Mouse (Mus musculus) right cerebral cortex, adult 18-20 months (tissue): ENCODE measurements around the gene Gm20696.
A peak's percentile ranks its signal among the peaks of the same experiment; 100 is the strongest.

ENCODE experiments used
- DNase-seq: peaks from one replicate; pipeline ENCODE4 v3.0.0; 2022; ENCODE audit warnings: mixed read lengths

Gene Gm20696

GRCm38 (mm10) chr6:99552816-99553215 is 113.8 kb downstream of the Gm20696 start:
- DNase-seq = no peak

GRCm38 (mm10) chr6:99546416-99546815 is 120.2 kb downstream of the Gm20696 start:
- no peak for DNase-seq

- DNase-seq = no peak
Observed at GRCm38 (mm10) chr6:99545437-99545836, 121.2 kb downstream of the Gm20696 start.

DNA sequence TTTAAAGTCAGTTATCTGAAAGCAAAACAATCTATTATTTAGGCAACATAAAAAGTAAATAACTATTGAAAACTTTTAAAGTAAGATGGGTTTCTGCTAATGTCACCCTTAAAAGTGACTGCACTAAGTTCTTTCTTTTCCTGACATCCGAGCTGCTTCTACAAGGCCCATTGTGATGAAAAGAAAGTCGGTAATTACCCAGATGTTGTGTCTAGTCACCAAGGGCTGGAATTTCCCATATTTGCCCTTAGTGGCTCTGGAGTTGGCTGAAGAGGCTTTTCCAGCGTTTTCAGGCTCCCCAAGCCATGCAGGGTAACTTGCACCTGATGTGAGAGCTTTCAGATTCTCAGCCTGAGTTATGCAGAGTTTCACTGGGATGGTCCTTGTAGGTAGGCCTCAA is 125.5 kb downstream of the Gm20696 start:
- DNase-seq = no peak

GRCm38 (mm10) chr6:99540653-99541052 is 125.9 kb downstream of the Gm20696 start:
- DNase-seq = no peak

DNA sequence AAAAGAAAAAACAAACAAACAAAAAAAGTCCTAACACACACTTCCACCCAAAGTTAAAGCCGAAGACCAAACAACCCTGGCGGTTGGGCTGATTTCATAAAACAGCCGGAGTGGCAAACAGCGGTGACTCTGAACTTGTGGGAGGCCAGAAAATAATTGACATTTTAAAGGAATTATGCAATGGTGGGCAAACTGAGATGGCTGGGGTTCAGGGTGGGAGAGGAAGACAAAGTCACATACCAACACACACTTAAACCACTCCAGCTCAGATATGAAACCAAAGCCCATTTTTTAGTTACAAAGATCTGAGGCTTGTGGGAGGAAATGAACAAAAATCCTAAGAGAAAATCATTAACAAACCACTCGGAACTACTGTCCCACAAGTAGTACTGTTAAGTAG is 126.5 kb downstream of the Gm20696 start:
- no peak for DNase-seq

DNA sequence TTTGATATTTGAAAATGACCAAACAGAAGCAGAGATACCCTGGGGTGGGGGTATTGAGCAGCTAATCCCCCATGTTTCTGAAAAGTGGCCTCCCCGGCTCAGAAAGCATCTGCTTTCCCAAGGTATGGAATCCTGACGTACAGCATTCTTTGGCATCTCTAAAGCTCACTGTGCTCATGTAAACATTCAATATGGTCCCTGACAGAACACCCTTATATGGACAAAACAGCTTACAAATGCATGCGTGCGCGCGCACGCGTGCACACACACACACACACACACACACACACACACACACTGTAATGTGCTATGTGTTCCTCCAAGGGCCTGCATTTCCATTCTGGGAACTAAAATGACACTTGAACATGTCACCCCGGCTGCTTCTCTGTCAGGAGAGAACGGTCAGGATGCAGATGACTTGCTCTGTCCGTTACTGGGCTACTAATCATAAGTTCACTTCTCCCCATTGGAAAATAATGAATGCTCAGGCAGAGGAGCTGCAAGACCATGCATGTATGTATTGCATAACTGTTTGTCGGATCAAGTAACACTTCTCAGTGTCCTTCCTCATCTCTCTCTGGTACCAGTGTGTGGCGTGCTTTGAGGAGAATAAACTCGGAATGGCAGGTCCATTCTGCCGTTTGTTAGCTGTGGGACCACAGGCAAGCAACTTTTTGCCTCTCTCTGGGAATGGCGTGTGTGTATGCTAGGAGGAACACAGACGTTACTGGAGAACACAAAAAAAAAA is 128.2 kb downstream of the Gm20696 start:
- no peak for DNase-seq

DNA sequence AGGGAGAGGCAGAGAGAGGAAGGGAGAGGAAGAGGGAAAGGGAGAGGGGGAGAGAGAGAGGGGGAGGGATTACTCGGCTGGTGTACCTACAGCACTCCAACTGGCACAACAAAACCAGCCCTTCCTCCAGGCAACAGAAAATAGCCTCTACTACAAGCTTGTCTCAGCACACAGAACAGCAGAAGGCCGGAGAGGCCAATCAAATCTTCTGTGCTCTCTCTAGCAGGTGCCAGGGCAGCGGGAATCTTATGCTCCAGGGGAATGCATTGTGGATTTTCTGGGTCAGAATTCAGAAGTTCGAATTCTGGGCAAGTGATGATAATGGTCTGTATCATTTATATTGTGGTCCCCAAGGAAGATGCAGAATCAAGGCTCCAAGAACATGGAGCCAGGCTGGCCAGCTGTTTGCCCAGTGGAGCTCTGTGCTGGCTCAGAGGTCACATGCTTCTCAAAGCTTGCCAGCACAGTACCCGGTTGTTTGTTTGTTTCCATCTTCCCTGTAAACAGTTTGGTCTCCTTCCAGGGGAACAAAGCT is 132.3 kb downstream of the Gm20696 start:
- no peak for DNase-seq

DNA sequence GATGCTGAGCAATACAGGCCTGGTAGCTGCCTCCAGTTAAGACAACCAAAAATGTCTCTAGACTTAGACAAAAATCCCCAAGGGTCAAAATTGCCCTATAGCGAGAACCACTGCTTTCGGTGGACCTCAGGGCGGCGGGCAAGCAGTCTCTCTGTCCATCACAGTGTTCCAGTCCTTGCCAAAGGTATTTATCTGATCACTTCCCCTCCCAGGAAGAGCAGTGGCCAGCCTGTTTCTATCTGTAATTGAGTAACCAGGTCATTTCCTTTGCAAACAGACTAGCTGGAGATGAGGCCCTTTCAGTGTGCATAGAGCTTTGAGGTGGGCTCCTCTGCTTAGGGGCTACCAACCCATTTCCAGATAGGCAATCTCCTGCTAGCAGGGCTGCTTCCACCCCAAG is 134.1 kb downstream of the Gm20696 start:
- no peak for DNase-seq

DNA sequence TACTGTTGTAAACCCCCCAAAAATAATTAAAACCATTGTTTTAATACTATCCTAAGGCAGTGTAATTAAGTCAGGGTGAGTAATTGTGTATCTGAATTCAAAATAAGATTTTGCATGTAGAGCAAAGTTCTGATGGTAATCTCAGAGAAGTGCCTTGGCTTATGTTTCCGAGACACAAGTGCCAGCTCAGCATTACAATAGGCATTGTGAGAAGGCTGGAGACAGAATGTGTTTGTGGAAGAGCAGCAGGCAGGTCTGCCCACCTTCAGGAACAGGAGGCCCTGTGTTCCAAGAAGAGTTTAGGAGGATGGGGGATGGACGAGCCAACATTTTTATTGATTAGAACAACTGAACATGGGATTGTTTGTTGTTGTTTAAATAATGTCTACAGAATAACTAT is 137.6 kb downstream of the Gm20696 start:
- no peak for DNase-seq

GRCm38 (mm10) chr6:99527457-99528105 is 139.0 kb downstream of the Gm20696 start:
- DNase-seq = no peak

DNA sequence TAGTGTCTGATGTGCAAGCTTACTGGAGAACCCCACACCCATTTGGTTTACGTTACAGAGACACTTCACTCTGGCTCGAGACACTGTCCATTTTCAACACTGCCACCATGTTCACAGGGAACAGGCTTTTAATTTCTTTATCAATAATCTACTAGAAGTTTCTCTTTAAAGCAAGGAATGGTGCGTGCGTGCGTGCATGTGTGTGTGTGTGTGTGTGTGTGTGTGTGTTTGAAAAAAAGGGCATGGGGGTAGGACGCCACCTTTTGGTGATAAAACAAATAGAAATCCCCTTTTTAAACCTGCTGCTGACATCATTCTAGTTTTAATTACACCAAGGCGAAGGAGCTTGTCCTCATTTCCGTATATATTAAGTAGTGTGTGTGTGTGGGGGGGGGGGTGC is 141.2 kb downstream of the Gm20696 start:
- DNase-seq = no peak

GRCm38 (mm10) chr6:99523679-99524370 is 142.8 kb downstream of the Gm20696 start:
- no peak for DNase-seq

DNA sequence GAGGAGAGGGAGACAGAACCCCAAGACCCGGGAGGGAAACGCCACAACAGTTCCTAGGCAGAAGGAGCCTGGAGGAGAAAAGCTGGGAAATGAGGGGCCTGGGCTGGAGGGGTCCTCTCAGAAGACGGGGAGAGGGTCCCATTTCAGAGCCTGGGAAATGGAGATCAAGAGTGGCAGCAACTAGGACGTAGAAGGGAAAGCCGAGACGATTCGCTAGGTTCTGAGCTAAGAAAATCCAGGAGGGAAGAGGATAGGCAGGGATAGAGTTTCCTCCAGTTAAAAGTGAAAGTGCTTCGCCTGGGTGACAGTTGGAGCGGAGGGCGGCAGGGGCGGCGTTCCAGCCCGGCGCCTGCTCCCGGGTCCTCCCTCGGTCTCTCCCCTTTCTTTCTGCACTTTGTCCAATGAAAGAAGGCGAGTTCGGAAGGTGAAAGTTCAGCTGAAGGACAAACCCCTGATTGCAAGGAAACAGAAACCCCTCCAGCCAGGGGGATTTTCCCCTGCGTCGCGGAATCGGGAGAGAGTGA is 143.4 kb downstream of the Gm20696 start:
- peak; percentile 81 for DNase-seq

DNA sequence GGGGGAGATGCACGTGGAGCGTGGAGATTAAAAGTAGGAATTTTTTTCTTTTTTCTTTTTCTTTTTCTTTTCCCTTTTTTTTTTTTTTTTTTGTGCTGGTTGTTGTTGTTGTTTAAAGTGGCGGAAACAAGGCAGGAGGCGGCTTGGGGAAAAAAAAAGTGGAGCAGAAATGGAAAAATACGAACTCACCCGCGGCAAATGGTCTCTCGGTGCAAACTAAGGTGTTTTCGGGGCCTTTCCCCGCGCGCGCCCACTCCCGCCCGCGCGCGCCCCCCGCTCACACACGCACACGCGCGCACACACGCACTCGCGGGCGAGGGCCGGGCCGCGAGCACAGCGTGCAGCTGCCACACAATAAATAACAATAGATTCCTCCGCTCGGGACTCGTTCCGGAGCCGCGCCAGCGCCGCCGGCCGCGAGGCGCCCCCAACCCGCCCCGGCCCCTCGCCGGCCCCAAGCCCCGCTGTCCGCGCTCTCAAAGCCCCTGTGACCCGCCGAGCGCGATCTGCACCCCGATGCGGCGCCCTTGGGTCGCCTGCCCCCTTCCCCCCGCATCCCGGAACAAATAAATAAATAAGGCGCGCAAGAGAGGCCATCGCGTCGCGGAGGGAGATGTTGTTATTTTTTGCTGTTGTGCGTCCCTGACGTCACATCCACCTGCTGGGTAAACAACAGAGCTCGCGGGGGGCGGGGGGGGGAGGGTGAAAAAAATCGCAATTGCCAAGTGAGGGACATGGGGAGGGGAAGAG is 144.1 kb downstream of the Gm20696 start, which contains the start of gene Foxp1:
Gene Foxp1 (minus strand): TSS at position 363 of the 750 bp plus-strand sequence.
- peak; percentile 69 for DNase-seq

- peak; percentile 54 for DNase-seq
Observed at GRCm38 (mm10) chr6:99521641-99522358, 144.8 kb downstream of the Gm20696 start.

DNA sequence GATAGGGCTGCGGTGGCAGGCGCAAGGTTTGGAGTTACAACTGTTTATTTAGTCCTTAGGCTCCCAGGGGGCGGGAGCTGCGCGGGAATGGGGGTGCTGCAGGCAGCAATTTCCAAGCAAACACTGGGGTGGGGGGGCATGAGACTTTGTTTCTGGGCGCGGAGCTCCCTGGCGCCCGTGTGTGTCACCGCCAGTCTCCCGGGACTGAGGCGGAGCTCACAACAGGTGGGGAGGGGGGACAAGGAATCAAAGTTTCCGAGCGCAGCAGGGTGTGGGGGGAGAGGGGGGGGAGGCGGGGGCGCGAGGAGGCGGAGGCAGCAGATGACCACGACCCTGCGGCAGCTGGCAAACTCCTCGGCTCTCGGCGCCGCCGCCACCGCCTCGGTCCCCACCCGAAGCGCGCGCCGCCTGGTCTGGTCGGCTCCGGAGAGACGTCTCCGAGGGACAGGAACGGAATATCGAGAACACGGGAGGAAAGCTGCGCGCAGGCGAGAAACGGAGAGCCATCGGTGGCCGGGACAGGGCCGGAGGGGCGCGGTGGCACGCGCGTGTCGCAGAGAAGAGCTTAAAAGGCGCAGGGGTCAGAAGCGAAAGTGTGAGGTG is 145.5 kb downstream of the Gm20696 start:
- DNase-seq = no peak

GRCm38 (mm10) chr6:99520676-99521037 is 145.9 kb downstream of the Gm20696 start:
- DNase-seq = no peak

GRCm38 (mm10) chr6:99519806-99520675 is 146.6 kb downstream of the Gm20696 start:
- peak; percentile 60 for DNase-seq

GRCm38 (mm10) chr6:99519052-99519451 is 147.5 kb downstream of the Gm20696 start:
- no peak for DNase-seq
